Mouse (Mus musculus) megakaryocyte progenitor cell, adult 5-6 weeks (primary cell): ENCODE measurements at regions not wholly inside any gene's neighbourhood (a gene's known extent, or its start where the extent isn't known, plus 50 kb on each side); places are given as distances from the start of the nearest gene placed in this dataset.
A peak's percentile ranks its signal among the peaks of the same experiment; 100 is the strongest.
"Not testable (repeated sequence)": the region's sequence is repeated elsewhere in the genome, so short reads cannot be mapped to it uniquely, and the experiment has no call there.

Source experiments
- ATAC-seq: replicated peaks from 2 replicates; pipeline ENCODE4 v1.8.0; 2016; ENCODE audit warnings: mild to moderate bottlenecking, moderate TSS enrichment, inconsistent platforms; ENCODE audit not compliant: poor library complexity

GRCm38 (mm10) chr1:101901601-101902000, 2129.0 kb downstream of the Cntnap5b start:
- not testable (repeated sequence) for ATAC-seq

GRCm38 (mm10) chr1:101902154-101902825, 2129.7 kb downstream of the Cntnap5b start:
- peak; percentile 100 for ATAC-seq

GRCm38 (mm10) chr1:101902826-101903210, 2130.3 kb downstream of the Cntnap5b start:
- not testable (repeated sequence) for ATAC-seq

DNA sequence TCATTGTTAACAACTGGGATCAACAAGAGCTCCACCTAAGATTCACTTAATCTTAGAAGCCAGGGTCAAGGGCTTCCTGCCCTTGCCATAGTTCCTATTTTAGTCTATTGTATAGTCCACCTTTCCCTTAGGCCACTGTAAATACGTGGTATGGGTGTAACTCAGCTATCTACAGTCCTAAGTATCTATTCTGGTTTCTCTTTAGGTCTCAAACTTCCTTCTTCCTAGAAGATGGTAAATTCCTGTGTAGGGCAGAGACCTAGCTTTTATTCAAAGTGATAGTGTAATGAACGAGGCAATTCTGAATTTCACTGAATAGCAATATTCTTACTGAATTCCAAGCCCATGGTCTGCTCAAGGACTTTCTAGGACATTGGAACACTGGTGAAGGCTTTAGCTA, 2144.4 kb downstream of the Cntnap5b start:
- not testable (repeated sequence) for ATAC-seq

- ATAC-seq: no peak
These were observed 2146.3 kb downstream of the Cntnap5b start for GRCm38 (mm10) chr1:101918872-101919271.

GRCm38 (mm10) chr1:101941107-101941506, 2168.5 kb downstream of the Cntnap5b start:
- no peak for ATAC-seq
